21 mouse cellular contexts compared by ENCODE assay signal in the genomic region with DNA sequence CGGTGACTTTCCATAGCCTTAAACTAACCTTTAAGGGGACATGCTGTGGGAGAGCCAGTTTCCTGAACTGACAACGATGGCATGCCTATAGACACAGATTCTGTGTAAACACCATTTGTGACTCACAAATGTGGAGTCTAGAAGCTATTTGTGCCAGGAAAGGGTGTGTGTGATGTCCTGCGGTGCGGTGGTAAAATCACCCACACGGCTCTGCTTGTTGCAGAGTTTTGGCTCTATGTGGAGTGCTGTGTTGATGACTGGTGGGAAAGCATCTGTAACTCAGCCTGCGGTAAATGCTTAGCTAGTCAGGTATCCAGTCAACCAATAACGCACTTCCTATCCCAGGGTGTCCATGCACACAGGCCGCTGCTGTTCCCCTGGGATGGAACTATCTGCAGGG.
DNase-seq lines count a peak whose midpoint lies in the region; ATAC-seq and TF ChIP-seq lines count a peak whose summit lies in the region.
"Had no signal": no experiment of that assay in that cellular context is flagged by ENCODE, and none has a peak within 500 bp of the region (broad histone marks: within the 10 kb centered on the region; RNA-seq: fewer than 3 reads in every experiment).

No protein-coding gene starts in this region.

- H3K36me3 ChIP-seq in midbrain, embryonic 15.5 days (replicated peaks), result no peaks in the 10 kb centered on the region
- no peaks in the 10 kb centered on the region for H3K36me3 ChIP-seq in midbrain, embryonic 16.5 days (ENCODE audit: control insufficient read depth, insufficient read depth, low read length)
- no peaks in the 10 kb centered on the region for H3K36me3 ChIP-seq in limb, embryonic 10.5 days
- H3K36me3 ChIP-seq: embryonic facial prominence, embryonic 13.5 days; heart, embryonic 15.5 days had no signal

- DNase-seq in frontal cortex, postnatal 25 days (ENCODE audit: low spot score in 2 of 2), result no peak
- DNase-seq in Muller cell, postnatal 12 days (ENCODE audit: inconsistent ontology term), result peak; percentile 24
- DNase-seq in yolk sac, embryonic 10.5 days (ENCODE audit: low spot score), result no peak
- DNase-seq in limb, embryonic 10.5 days (ENCODE audit: low spot score), result no peak
- DNase-seq: adrenal gland, postnatal 10 days; cerebellum, adult 18-20 months; cerebellum, adult 9-11 months; cerebellum, postnatal 36 days; gastrocnemius, postnatal 10 days; heart, adult 2 months; heart, postnatal 14 days had no signal

- H3K4me1 ChIP-seq in midbrain, embryonic 15.5 days, result peaks cover 7% of the 10 kb centered on the region; the same call in 1 of the 2 replicates
- no peaks in the 10 kb centered on the region; the same call in 1 of the 2 replicates for H3K4me1 ChIP-seq in midbrain, embryonic 16.5 days (ENCODE audit: control insufficient read depth, insufficient read depth, low read length)
- peaks cover 24% of the 10 kb centered on the region for H3K4me1 ChIP-seq in embryonic fibroblast, embryonic 13.5 days (ENCODE audit: control insufficient read depth, insufficient read depth, low read length)
- H3K4me1 ChIP-seq in limb, embryonic 10.5 days, result no peaks in the 10 kb centered on the region
- H3K4me1 ChIP-seq: embryonic facial prominence, embryonic 13.5 days; heart, embryonic 15.5 days had no signal

- ATAC-seq in frontal cortex, adult (ENCODE audit: low TSS enrichment), result peak; percentile 86
- 0 out of 2 replicates have a peak, but pooled peaks have one; percentile 6 for ATAC-seq in midbrain, embryonic 15.5 days (replicated peaks)
- no peak for ATAC-seq in midbrain, embryonic 16.5 days
- ATAC-seq: intestine, embryonic 16.5 days had no signal

- TF ChIP-seq POLR2A in embryonic fibroblast, embryonic 13.5 days (IDR thresholded peaks at IDR 0.05; ENCODE audit: low read depth, low read length), result no peak

- no peak overlapping the region for H3K4me3 ChIP-seq in midbrain, embryonic 15.5 days
- H3K4me3 ChIP-seq in midbrain, embryonic 16.5 days (ENCODE audit: low read depth, low read length), result no peak overlapping the region
- H3K4me3 ChIP-seq in embryonic fibroblast, embryonic 13.5 days (ENCODE audit: insufficient read depth, low read length), result no peak overlapping the region
- no peak overlapping the region for H3K4me3 ChIP-seq in limb, embryonic 10.5 days
- H3K4me3 ChIP-seq: embryonic facial prominence, embryonic 13.5 days; heart, adult 2 months; heart, embryonic 15.5 days had no signal

- H3K4me2 ChIP-seq in midbrain, embryonic 15.5 days, result no peak overlapping the region
- no peak overlapping the region for H3K4me2 ChIP-seq in midbrain, embryonic 16.5 days (ENCODE audit: low read length)
- H3K4me2 ChIP-seq: embryonic facial prominence, embryonic 13.5 days; heart, embryonic 11.5 days; heart, embryonic 15.5 days had no signal

- no peak for TF ChIP-seq CTCF in embryonic fibroblast, embryonic 13.5 days (IDR thresholded peaks at IDR 0.05; ENCODE audit: borderline replicate concordance, insufficient read depth, low read length)

- no peak overlapping the region for H3K9ac ChIP-seq in midbrain, embryonic 15.5 days
- no peak overlapping the region for H3K9ac ChIP-seq in midbrain, embryonic 16.5 days (ENCODE audit: low read depth, low read length)
- H3K9ac ChIP-seq: embryonic facial prominence, embryonic 13.5 days; heart, embryonic 15.5 days had no signal

- H3K9me3 ChIP-seq in midbrain, embryonic 15.5 days, result no peaks in the 10 kb centered on the region
- H3K9me3 ChIP-seq in midbrain, embryonic 16.5 days (replicated peaks; ENCODE audit: control insufficient read depth, low read length, poor library complexity, severe bottlenecking), result no peaks in the 10 kb centered on the region
- no peaks in the 10 kb centered on the region for H3K9me3 ChIP-seq in limb, embryonic 10.5 days (replicated peaks)
- H3K9me3 ChIP-seq: embryonic facial prominence, embryonic 13.5 days; heart, embryonic 15.5 days had no signal

- H3K27ac ChIP-seq in midbrain, embryonic 15.5 days, result 0 out of 2 replicates have a peak overlapping the region, but pooled peaks have one; percentile 21
- H3K27ac ChIP-seq in midbrain, embryonic 16.5 days (ENCODE audit: low read length), result no peak overlapping the region
- peak overlapping the region; percentile 58 for H3K27ac ChIP-seq in embryonic fibroblast, embryonic 13.5 days (ENCODE audit: insufficient read depth, low read length)
- H3K27ac ChIP-seq in limb, embryonic 10.5 days, result no peak overlapping the region
- H3K27ac ChIP-seq: embryonic facial prominence, embryonic 13.5 days; heart, adult 2 months; heart, embryonic 15.5 days; hindbrain, embryonic 14.5 days had no signal

- 63% methylated on average over 8 of the region's 8 CpGs for WGBS in midbrain, embryonic 15.5 days
- WGBS in midbrain, embryonic 16.5 days, result 65% methylated on average over 8 of the region's 8 CpGs
- WGBS in limb, embryonic 10.5 days, result 86% methylated on average over 8 of the region's 8 CpGs

- H3K27me3 ChIP-seq in midbrain, embryonic 15.5 days (replicated peaks), result no peaks in the 10 kb centered on the region
- no peaks in the 10 kb centered on the region for H3K27me3 ChIP-seq in midbrain, embryonic 16.5 days (ENCODE audit: control insufficient read depth, insufficient read depth, low read depth, low read length)
- no peaks in the 10 kb centered on the region for H3K27me3 ChIP-seq in limb, embryonic 10.5 days (ENCODE audit: low read depth, poor library complexity, severe bottlenecking)
- H3K27me3 ChIP-seq: CH12.LX; embryonic facial prominence, embryonic 13.5 days had no signal

Comparison
In these comparisons a context has a peak if more than half of its experiments do, and no peak if none do; other contexts are left out.
1. H3K27ac ChIP-seq: peak in midbrain, embryonic 15.5 days (single experiment) and embryonic fibroblast, embryonic 13.5 days (single experiment); none in midbrain, embryonic 16.5 days (single experiment) and limb, embryonic 10.5 days (single experiment).